In the genomic region with DNA sequence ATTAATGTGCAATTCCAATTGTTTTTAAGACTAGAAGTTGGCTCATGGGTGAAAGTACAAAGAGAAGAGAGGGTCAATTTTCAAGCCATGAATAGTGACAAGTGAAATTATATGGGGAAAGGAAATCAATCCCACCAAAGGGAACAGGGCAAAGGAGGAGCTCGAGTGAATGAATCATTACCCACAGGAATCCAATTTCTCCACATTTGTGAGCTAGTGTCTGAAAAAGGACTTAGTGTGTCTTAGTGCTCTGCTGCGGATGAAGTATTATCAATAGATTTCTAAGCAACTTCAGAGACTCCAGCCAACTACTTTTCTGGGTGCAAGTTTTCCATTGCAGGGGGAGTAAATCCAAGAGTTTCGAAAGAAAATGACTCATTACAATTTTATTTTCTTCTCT, we compare ENCODE assay signal across 21 mouse cellular contexts.
"Had no signal": no experiment of that assay in that cellular context is flagged by ENCODE, and none has a peak within 500 bp of the region (broad histone marks: within the 10 kb centered on the region; RNA-seq: fewer than 3 reads in every experiment).

No protein-coding gene starts in this region.

- H3K4me3 ChIP-seq: left cerebral cortex, adult 2 months; limb, embryonic 12.5 days; limb, embryonic 15.5 days; midbrain, embryonic 12.5 days; midbrain, embryonic 15.5 days; neural tube, embryonic 13.5 days had no signal

- H3K27me3 ChIP-seq: limb, embryonic 12.5 days; limb, embryonic 15.5 days; midbrain, embryonic 12.5 days; midbrain, embryonic 15.5 days; neural tube, embryonic 13.5 days had no signal

- H3K9ac ChIP-seq: limb, embryonic 12.5 days; limb, embryonic 15.5 days; liver, embryonic 14.5 days; liver, postnatal 0 days; lung, embryonic 14.5 days; midbrain, embryonic 12.5 days; midbrain, embryonic 15.5 days; neural tube, embryonic 13.5 days had no signal

- ATAC-seq: liver, postnatal 0 days; lung, postnatal 0 days; midbrain, embryonic 15.5 days had no signal

- DNase-seq: kidney, adult 11 months; kidney, postnatal 10 days; kidney, postnatal 36 days; layer of hippocampus, postnatal 36 days; left cerebral cortex, postnatal 4 days; liver, postnatal 0 days; lung, embryonic 14.5 days; thymus, adult 2 months; thymus, postnatal 14 days; thymus, postnatal 4 days had no signal

- H3K27ac ChIP-seq: left cerebral cortex, adult 2 months; limb, embryonic 12.5 days; limb, embryonic 15.5 days; liver, embryonic 14.5 days; macrophage; midbrain, embryonic 12.5 days; midbrain, embryonic 15.5 days; neural tube, embryonic 13.5 days; stomach, postnatal 0 days had no signal

- H3K4me1 ChIP-seq: limb, embryonic 12.5 days; limb, embryonic 15.5 days; midbrain, embryonic 12.5 days; midbrain, embryonic 15.5 days; neural tube, embryonic 13.5 days had no signal

- H3K9me3 ChIP-seq: limb, embryonic 12.5 days; limb, embryonic 15.5 days; midbrain, embryonic 12.5 days; midbrain, embryonic 15.5 days; neural tube, embryonic 13.5 days had no signal

- H3K4me2 ChIP-seq: limb, embryonic 12.5 days; limb, embryonic 15.5 days; liver, embryonic 11.5 days; lung, embryonic 14.5 days; midbrain, embryonic 12.5 days; midbrain, embryonic 15.5 days; neural tube, embryonic 13.5 days had no signal

- H3K36me3 ChIP-seq: limb, embryonic 12.5 days; limb, embryonic 15.5 days; midbrain, embryonic 12.5 days; midbrain, embryonic 15.5 days; neural tube, embryonic 13.5 days had no signal
